Mouse (Mus musculus) bone marrow, adult 2 months (tissue): ENCODE results near the gene Akain1.

ENCODE experiments used
- CTCF ChIP-seq: fragments of 200-500 bp; IDR thresholded peaks from 2 replicates; pipeline ENCODE4 v1.5.1; 2011; ENCODE audit warnings: low read length, control low read depth; ENCODE audit not compliant: control insufficient read depth, insufficient read depth
- POLR2A ChIP-seq: fragments of 200-500 bp; IDR thresholded peaks from 2 replicates; pipeline ENCODE4 v1.6.1; 2011; ENCODE audit warnings: low read depth, mild to moderate bottlenecking, control low read depth, low read length, borderline replicate concordance; ENCODE audit not compliant: control insufficient read depth

DNA sequence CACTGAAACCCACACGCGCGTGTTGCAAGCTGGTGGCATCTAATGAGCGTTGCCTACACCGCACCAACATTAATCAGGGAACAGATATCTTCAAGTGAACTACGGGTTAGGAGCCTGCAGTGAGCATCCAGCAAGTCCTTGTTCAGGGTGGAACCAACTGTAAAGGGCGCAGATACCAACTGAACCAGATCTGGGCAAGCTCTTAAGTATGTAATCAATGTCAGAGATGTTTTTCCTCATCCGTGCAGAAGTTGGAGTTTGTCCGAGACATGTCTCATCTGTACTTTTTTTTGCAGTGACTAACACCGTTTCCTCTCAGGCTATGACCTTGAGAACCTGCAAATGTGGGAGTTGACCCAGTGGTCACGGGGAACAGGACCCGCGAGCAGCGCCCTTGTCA is 640 bp upstream of the Akain1 start:
- TF ChIP-seq CTCF = no peak
- no peak for TF ChIP-seq POLR2A
